Mouse (Mus musculus): ENCODE results near the gene Elp4. TPM values are rescaled to one million over a fixed set of nuclear protein-coding genes. Genes with fewer than 3 reads are reported as not detected.

Gene Elp4
- polyA plus RNA-seq, 1 experiment = 7.0 TPM

DNA sequence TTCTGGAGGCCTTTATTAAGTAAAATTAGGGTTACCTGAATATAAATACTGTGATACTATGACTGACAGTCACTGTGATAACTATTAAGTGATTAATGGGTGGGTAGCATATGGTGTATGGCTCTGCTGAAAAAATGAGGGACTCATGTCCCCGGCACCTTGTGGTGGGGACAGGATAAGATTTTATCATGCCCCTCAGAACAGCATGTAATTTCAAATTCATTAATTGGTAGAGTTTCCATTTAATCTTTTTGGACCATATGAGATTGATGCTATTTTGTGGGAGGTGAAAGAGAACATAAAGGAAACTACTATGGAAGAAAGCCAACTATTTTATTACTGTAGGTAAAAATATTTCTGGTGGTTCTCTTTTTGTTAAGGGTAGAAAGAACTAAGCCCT lies 31.0 kb downstream of the Elp4 start:
- no peak overlapping the region for H3ac ChIP-seq (ENCODE audit: control insufficient read depth, insufficient read length, low read depth)
- H3K4me3 ChIP-seq (ENCODE audit: insufficient read depth, poor library complexity, severe bottlenecking) = no peak overlapping the region
- no peaks in the 10 kb centered on the region for H3K27me3 ChIP-seq (ENCODE audit: control insufficient read depth, insufficient read depth, insufficient read length)
- H3K79me2 ChIP-seq (ENCODE audit: control insufficient read depth, insufficient read depth) = no peaks in the 10 kb centered on the region
- no peaks in the 10 kb centered on the region for H3K79me3 ChIP-seq (ENCODE audit: low read depth)
- TF ChIP-seq USF1 (IDR thresholded peaks at IDR 0.05; ENCODE audit: low read depth) (no peak), MYOD1 (IDR thresholded peaks at IDR 0.05; ENCODE audit: control insufficient read depth, insufficient read length, low read depth) (no peak), FOSL1 (IDR thresholded peaks at IDR 0.05; ENCODE audit: insufficient read depth, low read length, poor library complexity, severe bottlenecking) (no peak), CTCF (IDR thresholded peaks at IDR 0.05; ENCODE audit: control insufficient read depth, insufficient read depth, insufficient read length) (no peak), MAX (IDR thresholded peaks at IDR 0.05) (no peak), MYOG (IDR thresholded peaks at IDR 0.05; ENCODE audit: control insufficient read depth, extremely low read depth, insufficient read length) (no peak)
- no peaks in the 10 kb centered on the region for H3K36me3 ChIP-seq (ENCODE audit: control insufficient read depth, insufficient read depth)

DNA sequence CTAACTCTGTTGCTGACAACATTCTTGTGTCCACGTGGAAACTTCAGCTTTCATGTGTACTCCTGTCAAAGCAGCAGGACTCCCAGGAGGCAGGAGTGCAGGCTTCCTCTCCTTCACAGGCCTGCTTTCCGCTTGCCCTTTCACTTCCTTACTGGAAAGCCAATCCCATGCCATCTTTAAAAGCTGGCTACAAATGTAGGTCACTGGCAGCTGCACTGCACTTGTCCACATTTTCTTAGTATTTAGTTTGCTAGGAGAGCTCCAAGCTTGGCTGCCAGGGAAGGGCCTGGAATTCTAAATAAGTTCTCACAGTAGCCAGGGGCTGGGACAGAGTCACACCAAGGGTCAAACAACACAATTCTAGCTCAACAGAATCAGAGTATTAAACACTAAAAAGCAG lies 49.6 kb downstream of the Elp4 start:
- TF ChIP-seq FOSL1 (IDR thresholded peaks at IDR 0.05; ENCODE audit: insufficient read depth, low read length, poor library complexity, severe bottlenecking) (no peak), MYOD1 (IDR thresholded peaks at IDR 0.05; ENCODE audit: control insufficient read depth, insufficient read length, low read depth) (no peak), USF1 (IDR thresholded peaks at IDR 0.05; ENCODE audit: low read depth) (no peak), MYOG (IDR thresholded peaks at IDR 0.05; ENCODE audit: control insufficient read depth, extremely low read depth, insufficient read length) (no peak)
- Histone ChIP-seq H3K79me2 (ENCODE audit: control insufficient read depth, insufficient read depth) (no peaks in the 10 kb centered on the region), H3K4me3 (ENCODE audit: insufficient read depth, poor library complexity, severe bottlenecking) (no peak overlapping the region)

DNA sequence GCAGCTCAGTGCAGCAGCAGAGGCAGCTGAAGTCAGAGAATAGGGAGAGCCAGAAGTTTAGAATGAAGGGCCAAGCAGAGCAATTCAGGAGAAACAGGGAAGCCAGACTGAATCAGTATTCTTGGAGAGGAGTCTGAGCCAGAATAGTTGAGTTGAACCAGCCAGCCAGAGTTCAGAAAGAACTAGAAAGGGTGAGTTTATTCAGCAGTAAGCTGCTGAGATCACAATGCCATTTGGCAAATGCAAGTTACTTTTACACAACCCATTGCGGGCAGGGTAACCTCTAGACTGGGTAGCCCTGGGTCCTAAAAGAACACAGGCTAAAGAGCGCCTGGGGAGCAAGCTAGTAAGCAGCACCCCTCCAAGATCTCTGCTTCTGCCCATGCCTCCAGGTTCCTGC lies 51.4 kb downstream of the Elp4 start:
- no peak for TF ChIP-seq USF1 (IDR thresholded peaks at IDR 0.05; ENCODE audit: low read depth)
- H3K27me3 ChIP-seq (ENCODE audit: control insufficient read depth, insufficient read depth, insufficient read length) = no peaks in the 10 kb centered on the region
- no peaks in the 10 kb centered on the region for H3K79me3 ChIP-seq (ENCODE audit: low read depth)
- H3K4me3 ChIP-seq (ENCODE audit: insufficient read depth, poor library complexity, severe bottlenecking) = no peak overlapping the region
- H3K36me3 ChIP-seq (ENCODE audit: control insufficient read depth, insufficient read depth) = no peaks in the 10 kb centered on the region
- no peaks in the 10 kb centered on the region for H3K79me2 ChIP-seq (ENCODE audit: control insufficient read depth, insufficient read depth)
- no peak overlapping the region for H3ac ChIP-seq (ENCODE audit: control insufficient read depth, insufficient read length, low read depth)

More for the DNA sequence above, 49.6 kb downstream of the Elp4 start:
- no peak overlapping the region for H3ac ChIP-seq (ENCODE audit: control insufficient read depth, insufficient read length, low read depth)
- no peaks in the 10 kb centered on the region for H3K79me3 ChIP-seq (ENCODE audit: low read depth)
- H3K27me3 ChIP-seq (ENCODE audit: control insufficient read depth, insufficient read depth, insufficient read length) = no peaks in the 10 kb centered on the region
- H3K36me3 ChIP-seq (ENCODE audit: control insufficient read depth, insufficient read depth) = no peaks in the 10 kb centered on the region

DNA sequence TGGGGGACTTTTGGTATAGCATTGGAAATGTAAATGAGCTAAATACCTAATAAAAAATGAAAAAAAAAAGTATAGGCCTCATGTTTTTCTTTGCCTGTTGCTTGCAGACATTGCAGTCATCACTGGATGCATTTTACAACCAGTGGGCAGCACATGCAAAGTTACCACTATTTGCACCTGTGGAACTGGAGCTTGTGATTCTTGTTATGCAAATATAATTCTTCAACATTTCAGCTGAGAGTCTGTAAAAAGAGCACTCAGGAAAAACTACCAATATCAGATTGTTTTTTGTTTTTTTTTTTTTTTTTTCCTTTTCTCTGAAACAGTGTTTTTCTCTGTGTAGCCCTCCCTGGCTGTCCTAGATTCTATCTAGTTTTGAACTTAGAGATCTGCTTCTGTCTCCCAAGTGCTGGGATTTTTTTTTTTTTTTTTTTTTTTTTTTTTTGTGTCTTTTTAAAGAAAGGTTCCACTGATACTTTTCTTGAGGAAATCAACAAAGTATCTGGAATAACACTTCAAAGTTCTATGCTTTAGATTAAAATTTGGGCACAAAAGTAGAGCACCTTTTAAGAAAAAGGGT lies 52.6 kb downstream of the Elp4 start:
- H3K36me3 ChIP-seq (ENCODE audit: control insufficient read depth, insufficient read depth) = no peaks in the 10 kb centered on the region
- no peaks in the 10 kb centered on the region for H3K79me2 ChIP-seq (ENCODE audit: control insufficient read depth, insufficient read depth)
- H3K79me3 ChIP-seq (ENCODE audit: low read depth) = no peaks in the 10 kb centered on the region
- TF ChIP-seq CTCF (IDR thresholded peaks at IDR 0.05; ENCODE audit: control insufficient read depth, insufficient read depth, insufficient read length) = no peak
- no peak for TF ChIP-seq FOSL1 (IDR thresholded peaks at IDR 0.05; ENCODE audit: insufficient read depth, low read length, poor library complexity, severe bottlenecking)
- no peak for TF ChIP-seq MYOG (IDR thresholded peaks at IDR 0.05; ENCODE audit: control insufficient read depth, extremely low read depth, insufficient read length)
- TF ChIP-seq USF1 (IDR thresholded peaks at IDR 0.05; ENCODE audit: low read depth) = no peak
- no peak for TF ChIP-seq CEBPB (IDR thresholded peaks at IDR 0.05; ENCODE audit: low read depth)
- no peak for TF ChIP-seq MYOD1 (IDR thresholded peaks at IDR 0.05; ENCODE audit: control insufficient read depth, insufficient read length, low read depth)
- TF ChIP-seq MAX (IDR thresholded peaks at IDR 0.05) = no peak
- H3K4me3 ChIP-seq (ENCODE audit: insufficient read depth, poor library complexity, severe bottlenecking) = no peak overlapping the region
- no peak overlapping the region for H3ac ChIP-seq (ENCODE audit: control insufficient read depth, insufficient read length, low read depth)
- H3K27me3 ChIP-seq (ENCODE audit: control insufficient read depth, insufficient read depth, insufficient read length) = no peaks in the 10 kb centered on the region

DNA sequence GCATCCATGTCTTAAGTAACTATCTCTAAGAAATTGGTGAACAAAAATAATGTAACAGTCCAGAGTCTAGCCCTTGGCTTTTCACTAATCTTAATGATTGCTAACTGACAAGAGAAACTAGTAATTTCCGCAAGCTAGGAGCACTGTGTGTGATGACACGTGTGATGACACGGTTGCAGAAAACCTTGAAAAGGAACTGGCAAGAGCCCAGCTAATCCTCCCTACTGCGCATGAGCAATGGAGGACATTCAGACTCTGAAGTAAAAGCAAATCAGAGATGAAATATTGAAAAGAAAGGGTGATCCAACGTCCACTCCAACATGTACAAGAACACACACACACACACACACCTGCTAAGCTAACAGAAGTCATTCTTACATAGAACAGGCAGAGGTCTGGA lies 61.2 kb downstream of the Elp4 start:
- TF ChIP-seq FOSL1 (IDR thresholded peaks at IDR 0.05; ENCODE audit: insufficient read depth, low read length, poor library complexity, severe bottlenecking) (no peak), MYOG (IDR thresholded peaks at IDR 0.05; ENCODE audit: control insufficient read depth, extremely low read depth, insufficient read length) (no peak), MYOD1 (IDR thresholded peaks at IDR 0.05; ENCODE audit: control insufficient read depth, insufficient read length, low read depth) (no peak), CTCF (IDR thresholded peaks at IDR 0.05; ENCODE audit: control insufficient read depth, insufficient read depth, insufficient read length) (no peak), MAX (IDR thresholded peaks at IDR 0.05) (no peak)
- Histone ChIP-seq H3K27me3 (ENCODE audit: control insufficient read depth, insufficient read depth, insufficient read length) (no peaks in the 10 kb centered on the region), H3K4me3 (ENCODE audit: insufficient read depth, poor library complexity, severe bottlenecking) (no peak overlapping the region), H3K79me2 (ENCODE audit: control insufficient read depth, insufficient read depth) (no peaks in the 10 kb centered on the region), H3K79me3 (ENCODE audit: low read depth) (no peaks in the 10 kb centered on the region), H3K36me3 (ENCODE audit: control insufficient read depth, insufficient read depth) (peaks cover 3% of the 10 kb centered on the region), H3ac (ENCODE audit: control insufficient read depth, insufficient read length, low read depth) (no peak overlapping the region)

DNA sequence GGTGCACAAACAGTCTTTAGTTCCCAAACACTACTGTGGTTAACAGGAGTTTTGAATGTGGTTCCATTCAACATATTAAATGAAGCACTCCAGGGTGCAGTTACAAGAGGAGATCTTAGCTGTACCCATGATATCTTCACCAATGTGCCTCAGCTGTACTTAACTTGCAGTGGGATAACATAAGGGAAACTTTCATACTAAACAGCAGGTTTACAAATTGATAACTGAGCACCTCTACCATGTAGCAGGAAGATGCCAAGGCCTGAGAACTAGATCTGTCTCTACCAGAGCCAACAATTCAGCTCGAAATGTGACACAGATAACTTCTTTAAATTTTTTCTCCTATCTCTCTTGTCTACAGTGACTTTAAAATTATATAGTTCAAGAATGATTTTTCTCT lies 86.4 kb downstream of the Elp4 start:
- Histone ChIP-seq H3ac (ENCODE audit: control insufficient read depth, insufficient read length, low read depth) (no peak overlapping the region), H3K36me3 (ENCODE audit: control insufficient read depth, insufficient read depth) (no peaks in the 10 kb centered on the region), H3K79me2 (ENCODE audit: control insufficient read depth, insufficient read depth) (no peaks in the 10 kb centered on the region), H3K4me3 (ENCODE audit: insufficient read depth, poor library complexity, severe bottlenecking) (no peak overlapping the region), H3K79me3 (ENCODE audit: low read depth) (no peaks in the 10 kb centered on the region), H3K27me3 (ENCODE audit: control insufficient read depth, insufficient read depth, insufficient read length) (no peaks in the 10 kb centered on the region)
- TF ChIP-seq MYOD1 (IDR thresholded peaks at IDR 0.05; ENCODE audit: control insufficient read depth, insufficient read length, low read depth) (no peak), FOSL1 (IDR thresholded peaks at IDR 0.05; ENCODE audit: insufficient read depth, low read length, poor library complexity, severe bottlenecking) (no peak)
